Mouse (Mus musculus) bone marrow macrophage, adult 2 months (primary cell): Measurements from ENCODE around the gene Styxl1. TPM values are rescaled to one million over a fixed set of nuclear protein-coding genes. Genes with fewer than 3 reads are reported as not detected.

Experiments
- H3K27ac ChIP-seq: 2 replicates; pipeline ENCODE4 v1.5.1; 2012; ENCODE audit warnings: low read depth, low read length; ENCODE audit not compliant: insufficient read depth
- H3K4me1 ChIP-seq: 2 replicates; pipeline ENCODE4 v1.6.1; 2012; ENCODE audit warnings: low read length; ENCODE audit not compliant: control insufficient read depth, insufficient read depth
- H3K4me3 ChIP-seq: 2 replicates; pipeline ENCODE4 v1.5.1; 2012; ENCODE audit warnings: mild to moderate bottlenecking, low read length, moderate library complexity; ENCODE audit not compliant: insufficient read depth
- CTCF ChIP-seq: IDR thresholded peaks from 2 replicates; pipeline ENCODE4 v1.5.1; 2012; ENCODE audit warnings: low read depth, mild to moderate bottlenecking, low read length, moderate library complexity
- POLR2A ChIP-seq: IDR thresholded peaks from 2 replicates; pipeline ENCODE4 v1.6.1; 2012; ENCODE audit warnings: mild to moderate bottlenecking, low read depth, low read length, borderline replicate concordance
- polyA plus RNA-seq: library from polyadenylated mRNA; stranded (reverse); fragments of >200 nt; gene quantifications from 2 replicates; pipeline ENCODE4 v1.2.4, GENCODE M21; 2012; ENCODE audit not compliant: missing spikeins, insufficient read depth, insufficient read length

Gene Styxl1
- polyA plus RNA-seq, 1 experiment = 0.83 TPM

DNA sequence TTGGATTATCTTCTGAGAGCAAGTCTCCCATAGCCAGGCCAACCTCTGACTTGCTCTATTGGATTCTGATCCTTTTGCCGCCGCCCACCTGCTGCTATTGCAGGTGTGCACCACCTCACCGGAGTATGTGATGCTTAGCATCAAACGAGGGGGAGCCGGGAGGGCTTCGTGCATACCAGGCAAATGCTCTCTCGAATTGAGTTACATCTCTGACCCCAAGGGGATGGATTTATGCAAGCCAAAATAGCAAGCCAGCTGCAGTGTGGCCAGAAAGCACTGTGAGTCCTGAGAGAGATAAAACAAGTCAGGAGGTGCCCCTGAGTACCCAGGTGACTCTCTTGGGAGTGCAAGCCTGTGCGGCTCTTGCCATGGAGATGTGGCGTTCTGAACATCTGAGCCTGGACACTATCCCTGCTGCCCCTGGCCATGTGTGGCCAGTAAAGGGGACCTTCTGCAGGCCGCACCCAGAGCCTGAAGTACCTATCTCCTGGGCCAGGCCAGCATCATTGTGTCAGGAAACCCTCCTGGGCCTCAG lies 58.5 kb downstream of the Styxl1 start:
- Histone ChIP-seq H3K4me3 (no peak overlapping the region), H3K27ac (no peak overlapping the region), H3K4me1 (peaks cover 48% of the 10 kb centered on the region)
- TF ChIP-seq POLR2A (no peak), CTCF (no peak)

- Histone ChIP-seq H3K4me3 (no peak overlapping the region), H3K27ac (no peak overlapping the region), H3K4me1 (peaks cover 53% of the 10 kb centered on the region)
- TF ChIP-seq POLR2A = no peak
- no peak for TF ChIP-seq CTCF
Measured at GRCm38 (mm10) chr5:135715624-135716023, 62.6 kb downstream of the Styxl1 start.

GRCm38 (mm10) chr5:135713441-135714218 lies 64.6 kb downstream of the Styxl1 start:
- H3K4me3 ChIP-seq = 0 out of 2 replicates have a peak overlapping the region, but pooled peaks have one; percentile 9

GRCm38 (mm10) chr5:135712803-135713202 lies 65.4 kb downstream of the Styxl1 start:
- Histone ChIP-seq H3K4me1 (peaks cover 64% of the 10 kb centered on the region), H3K4me3 (no peak overlapping the region), H3K27ac (peak overlapping the region; percentile 90)
- TF ChIP-seq POLR2A (no peak), CTCF (no peak)

More at GRCm38 (mm10) chr5:135713441-135714218, 64.6 kb downstream of the Styxl1 start:
- no peak for TF ChIP-seq CTCF
- no peak for TF ChIP-seq POLR2A
- Histone ChIP-seq H3K27ac (peak overlapping the region; percentile 91), H3K4me1 (peaks cover 57% of the 10 kb centered on the region)

GRCm38 (mm10) chr5:135711582-135712355 lies 66.4 kb downstream of the Styxl1 start:
- peaks cover 74% of the 10 kb centered on the region for H3K4me1 ChIP-seq
- no peak overlapping the region for H3K4me3 ChIP-seq
- no peak for TF ChIP-seq POLR2A
- no peak for TF ChIP-seq CTCF
- H3K27ac ChIP-seq = peak overlapping the region; percentile 90

DNA sequence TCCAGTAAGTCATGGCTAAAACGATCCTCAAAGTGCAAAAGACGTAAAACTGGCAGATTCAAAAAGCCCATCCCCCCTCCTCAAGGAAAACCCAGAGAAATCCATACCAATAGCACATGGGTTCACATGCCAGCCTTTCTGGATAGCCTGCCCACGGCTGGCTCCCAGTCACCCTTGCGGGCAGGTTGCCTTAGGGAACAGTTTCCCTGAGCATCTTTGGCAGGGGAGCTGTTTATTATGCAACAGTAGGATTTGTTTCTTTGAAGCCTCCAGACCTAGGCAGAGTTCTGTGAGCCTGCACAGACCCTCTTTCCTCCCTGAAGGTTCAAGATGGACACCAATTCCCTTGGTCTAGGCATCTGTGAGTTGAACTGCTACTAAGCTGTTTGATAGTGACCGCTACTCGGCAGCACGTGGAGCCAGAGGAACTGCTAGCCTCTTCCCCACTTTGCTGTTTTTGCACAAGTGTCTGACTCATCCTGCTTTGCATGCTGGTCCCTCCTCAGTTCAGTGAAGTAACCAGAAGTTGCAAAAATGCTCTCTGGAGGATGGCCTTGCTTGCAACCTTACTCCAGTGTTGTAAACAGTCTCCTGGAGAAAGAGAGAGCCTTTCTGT lies 67.5 kb downstream of the Styxl1 start:
- H3K4me3 ChIP-seq = no peak overlapping the region
- no peak for TF ChIP-seq CTCF
- TF ChIP-seq POLR2A = no peak
- H3K4me1 ChIP-seq = peaks cover 80% of the 10 kb centered on the region
- H3K27ac ChIP-seq = peak overlapping the region; percentile 90

- H3K4me3 ChIP-seq = no peak overlapping the region
- H3K27ac ChIP-seq = peak overlapping the region; percentile 83
- TF ChIP-seq CTCF (no peak), POLR2A (no peak)
- peaks cover 82% of the 10 kb centered on the region for H3K4me1 ChIP-seq
Measured at GRCm38 (mm10) chr5:135709716-135710115, 68.5 kb downstream of the Styxl1 start.

GRCm38 (mm10) chr5:135707855-135708254 lies 70.3 kb downstream of the Styxl1 start:
- peak overlapping the region; percentile 93 for H3K27ac ChIP-seq
- peaks cover 80% of the 10 kb centered on the region for H3K4me1 ChIP-seq
- no peak overlapping the region for H3K4me3 ChIP-seq

DNA sequence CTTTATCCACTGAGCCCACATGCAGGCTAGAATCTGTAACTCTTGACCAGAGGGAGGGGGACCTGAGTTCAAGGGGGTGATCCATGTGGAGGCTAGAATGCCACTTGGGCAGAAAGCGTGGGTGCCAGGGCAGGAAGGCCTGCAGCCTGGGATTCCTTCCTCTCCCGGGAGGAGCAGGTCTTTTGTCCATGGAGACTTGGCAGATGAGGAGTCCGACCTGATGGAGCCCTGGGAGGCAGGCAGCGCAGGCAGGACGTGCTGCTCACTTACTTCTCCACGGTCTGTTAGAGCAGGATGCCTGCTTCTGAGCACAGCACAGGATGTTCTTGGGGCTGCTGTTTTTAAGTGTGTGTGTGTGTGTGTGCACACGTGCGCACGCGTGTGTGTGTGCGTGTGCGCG lies 71.1 kb downstream of the Styxl1 start:
- Histone ChIP-seq H3K4me1 (peaks cover 77% of the 10 kb centered on the region), H3K27ac (peak overlapping the region; percentile 93), H3K4me3 (no peak overlapping the region)
- TF ChIP-seq CTCF = no peak
- TF ChIP-seq POLR2A = no peak

More at GRCm38 (mm10) chr5:135707855-135708254, 70.3 kb downstream of the Styxl1 start:
- TF ChIP-seq CTCF (no peak), POLR2A (no peak)
